Mouse (Mus musculus) spleen, adult 2 months (tissue): Measurements from ENCODE around the gene Irs1. TPM values are rescaled to one million over a fixed set of nuclear protein-coding genes. Genes with fewer than 3 reads are reported as not detected.

ENCODE experiments used
- DNase-seq, 2 experiments: peaks; one replicate each; pipeline versions ENCODE4 v3.0.0 to v3.0.0-alpha.2; 2012 to 2021; ENCODE audit warnings: low spot score in 2 of 2, low read depth in 1 of 2
- H3K27ac ChIP-seq: fragments of 200-500 bp; 2 replicates; pipeline ENCODE4 v1.5.1; 2012; ENCODE audit warnings: low read length, inconsistent platforms; ENCODE audit not compliant: insufficient read depth
- H3K27me3 ChIP-seq: fragments of 200-500 bp; 2 replicates; pipeline ENCODE4 v1.6.1; 2012; ENCODE audit warnings: mild to moderate bottlenecking, moderate library complexity, low read length, inconsistent platforms; ENCODE audit not compliant: control insufficient read depth, insufficient read depth
- H3K36me3 ChIP-seq: fragments of 200-500 bp; 2 replicates; pipeline ENCODE4 v1.6.1; 2012; ENCODE audit warnings: mild to moderate bottlenecking, low read length, inconsistent platforms; ENCODE audit not compliant: control insufficient read depth, insufficient read depth
- H3K4me1 ChIP-seq: fragments of 200-500 bp; 2 replicates; pipeline ENCODE4 v1.6.1; 2011; ENCODE audit warnings: inconsistent platforms; ENCODE audit not compliant: control insufficient read depth, insufficient read depth, insufficient read length
- H3K4me3 ChIP-seq: fragments of 200-500 bp; 2 replicates; pipeline ENCODE4 v1.5.1; 2011; ENCODE audit warnings: mild to moderate bottlenecking, inconsistent platforms; ENCODE audit not compliant: insufficient read depth, insufficient read length; ENCODE audit errors: extremely low read depth
- CTCF ChIP-seq: fragments of 200-500 bp; IDR thresholded peaks from 2 replicates; pipeline ENCODE4 v1.5.1; 2011; ENCODE audit warnings: mild to moderate bottlenecking, inconsistent platforms; ENCODE audit not compliant: insufficient read depth, insufficient read length, insufficient replicate concordance; ENCODE audit errors: extremely low read depth
- POLR2A ChIP-seq: fragments of 200-500 bp; IDR thresholded peaks from 2 replicates; pipeline ENCODE4 v1.6.1; 2011; ENCODE audit warnings: low read depth, low read length, inconsistent platforms
- WGBS: fragments of 180-500 bp; shearing (Covaris S2); methylation state at CpG from one replicate; pipeline ENCODE4 v1.1.7; 2018; 5-methylcytosine and 5-hydroxymethylcytosine counted together
- polyA plus RNA-seq: library from polyadenylated mRNA; depleted of rRNA; stranded (reverse); fragments of >200 nt; gene quantifications from 2 replicates; pipeline ENCODE4 v1.2.3, GENCODE M21; 2012; rRNA removed

The Irs1 gene
- polyA plus RNA-seq, 1 experiment: 1.3 TPM

DNA sequence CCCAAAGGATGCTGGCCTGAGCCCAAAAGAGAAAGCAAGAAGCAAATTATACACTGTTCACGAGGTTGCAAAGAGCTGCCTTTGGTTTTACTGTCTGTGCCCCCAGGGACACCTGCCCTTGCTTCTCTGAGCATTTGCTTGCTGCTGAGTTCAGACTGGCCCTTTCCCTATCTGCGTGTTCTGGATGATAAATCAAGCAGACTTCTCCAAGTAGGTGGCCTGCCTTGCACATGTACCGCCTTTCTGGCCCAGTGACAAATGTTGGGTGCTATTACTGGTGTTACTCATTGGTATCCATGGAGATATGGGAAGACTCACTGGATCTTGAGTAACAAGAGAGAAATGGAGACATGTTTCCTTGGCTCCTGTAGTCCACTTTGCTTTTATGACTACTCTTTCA is 101.7 kb downstream of the Irs1 start:
- TF ChIP-seq POLR2A: no peak
- no peak for TF ChIP-seq CTCF
- Histone ChIP-seq H3K4me1 (no peaks in the 10 kb centered on the region), H3K4me3 (no peak overlapping the region), H3K36me3 (no peaks in the 10 kb centered on the region), H3K27ac (no peak overlapping the region), H3K27me3 (no peaks in the 10 kb centered on the region)
- no peak for DNase-seq
- WGBS: 57% methylated on average over 3 of the region's 3 CpGs

DNA sequence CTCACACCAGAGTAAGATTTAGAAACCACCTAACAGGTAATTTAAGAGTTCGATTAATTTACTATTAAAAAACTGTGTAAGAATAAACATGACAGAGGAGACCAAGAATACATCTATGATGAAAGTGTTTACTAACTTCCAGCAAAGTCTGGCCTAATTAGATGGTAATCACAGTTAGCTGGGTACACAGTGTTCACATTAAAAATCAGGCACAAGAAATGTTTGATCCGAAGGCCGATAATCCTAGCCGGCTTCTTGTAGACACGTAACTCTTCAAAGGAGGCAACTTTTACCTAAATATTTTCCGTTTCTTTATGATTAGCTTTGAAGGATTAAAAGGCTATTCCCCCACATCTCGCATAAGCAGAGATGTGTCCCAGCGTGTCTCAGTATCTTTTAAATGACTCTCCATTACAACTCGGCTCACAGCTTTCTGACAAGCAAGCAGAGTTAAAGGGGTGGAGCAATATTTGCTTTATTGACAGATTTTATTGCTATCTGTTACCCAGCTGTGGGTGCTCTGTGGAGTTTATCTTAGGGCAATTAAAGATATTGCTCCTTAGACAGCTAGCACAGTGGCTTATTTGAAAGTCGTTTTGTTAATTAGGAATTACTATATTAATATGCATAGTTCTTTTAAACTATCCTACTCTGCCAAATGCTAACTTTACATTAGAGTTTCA is 102.5 kb downstream of the Irs1 start:
- no peak overlapping the region for H3K4me3 ChIP-seq
- H3K27ac ChIP-seq: no peak overlapping the region
- 91% methylated on average over 10 of the region's 10 CpGs for WGBS
- no peaks in the 10 kb centered on the region for H3K36me3 ChIP-seq
- no peak for TF ChIP-seq POLR2A
- TF ChIP-seq CTCF: no peak
- H3K27me3 ChIP-seq: no peaks in the 10 kb centered on the region
- H3K4me1 ChIP-seq: no peaks in the 10 kb centered on the region
- no peak for DNase-seq

DNA sequence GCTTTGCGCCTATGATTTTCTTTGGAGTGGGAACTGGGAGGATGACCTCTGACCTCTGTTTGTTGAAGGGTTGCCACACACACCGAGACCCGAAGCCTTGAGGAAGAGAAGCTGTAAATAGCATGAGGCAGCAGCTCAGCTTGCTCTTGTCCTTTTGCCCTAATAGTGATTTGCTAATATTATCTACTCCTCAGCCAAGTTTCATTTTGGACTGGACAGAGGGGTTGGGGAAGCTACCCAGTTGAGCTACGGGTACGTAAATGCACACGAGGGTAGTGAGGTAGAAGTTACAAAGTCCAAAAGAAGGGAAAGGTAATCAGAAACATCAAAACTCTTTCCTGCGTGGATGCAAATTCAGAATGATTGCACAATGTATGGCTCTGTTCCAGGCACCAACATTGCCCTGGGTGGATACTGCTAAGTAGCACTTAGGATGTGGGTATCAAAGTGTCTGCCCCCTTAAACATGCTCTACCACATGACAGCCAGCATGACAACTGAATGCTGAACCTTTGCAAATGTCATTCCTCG is 107.2 kb downstream of the Irs1 start:
- no peak overlapping the region for H3K4me3 ChIP-seq
- no peak overlapping the region for H3K27ac ChIP-seq
- H3K36me3 ChIP-seq: no peaks in the 10 kb centered on the region
- WGBS: 77% methylated on average over 8 of the region's 8 CpGs
- no peaks in the 10 kb centered on the region for H3K4me1 ChIP-seq
- H3K27me3 ChIP-seq: no peaks in the 10 kb centered on the region
- no peak for DNase-seq
- TF ChIP-seq CTCF: no peak
- no peak for TF ChIP-seq POLR2A

Other genes starting within 250 kb of the Irs1 start
- gene Gm9747, start 58.3 kb downstream of the Irs1 start, polyA plus RNA-seq: not detected in 2 replicates
- gene Rhbdd1, start 25.0 kb upstream of the Irs1 start, polyA plus RNA-seq: 6.3 and 7.4 TPM in 2 replicates